Mouse (Mus musculus) thymus, postnatal 25 days (tissue): ENCODE measurements at regions not wholly inside any gene's neighbourhood (a gene's known extent, or its start where the extent isn't known, plus 50 kb on each side); places are given as distances from the start of the nearest gene placed in this dataset.

Experiments
- DNase-seq: peaks from one replicate; pipeline ENCODE4 v3.0.0; 2022

- no peak for DNase-seq
Measured at GRCm38 (mm10) chr3:105130228-105130627, 63.6 kb downstream of the 4930564D02Rik start.

GRCm38 (mm10) chr3:105131053-105131452 lies 64.4 kb downstream of the 4930564D02Rik start:
- DNase-seq = no peak

- DNase-seq = peak; percentile 70
Measured at GRCm38 (mm10) chr3:105133011-105133410, 66.4 kb downstream of the 4930564D02Rik start.

- no peak for DNase-seq
Measured at GRCm38 (mm10) chr3:105141170-105141971, 74.7 kb downstream of the 4930564D02Rik start.

GRCm38 (mm10) chr3:105142631-105143030 lies 76.0 kb downstream of the 4930564D02Rik start:
- no peak for DNase-seq

- DNase-seq = peak; percentile 51
Measured at GRCm38 (mm10) chr3:105151475-105152157, 85.0 kb downstream of the 4930564D02Rik start.

GRCm38 (mm10) chr3:105152158-105152541 lies 85.5 kb downstream of the 4930564D02Rik start:
- no peak for DNase-seq

- no peak for DNase-seq
Measured at GRCm38 (mm10) chr3:105158376-105158775, 91.7 kb downstream of the 4930564D02Rik start.

GRCm38 (mm10) chr3:105165355-105165754 lies 98.7 kb downstream of the 4930564D02Rik start:
- DNase-seq = peak; percentile 75

- DNase-seq = no peak
Measured at GRCm38 (mm10) chr3:105169117-105169516, 102.5 kb downstream of the 4930564D02Rik start.

GRCm38 (mm10) chr3:105171527-105171926 lies 104.9 kb downstream of the 4930564D02Rik start:
- no peak for DNase-seq

GRCm38 (mm10) chr3:105172054-105172453 lies 105.4 kb downstream of the 4930564D02Rik start:
- no peak for DNase-seq

GRCm38 (mm10) chr3:105191303-105191702 lies 124.7 kb downstream of the 4930564D02Rik start:
- DNase-seq = no peak

GRCm38 (mm10) chr3:105191830-105192229 lies 125.2 kb downstream of the 4930564D02Rik start:
- no peak for DNase-seq

GRCm38 (mm10) chr3:105200735-105201134 lies 134.1 kb downstream of the 4930564D02Rik start:
- DNase-seq = no peak

- no peak for DNase-seq
Measured at GRCm38 (mm10) chr3:105209164-105209563, 142.5 kb downstream of the 4930564D02Rik start.

- DNase-seq = no peak
Measured at GRCm38 (mm10) chr3:105211023-105211422, 144.4 kb downstream of the 4930564D02Rik start.

- no peak for DNase-seq
Measured at GRCm38 (mm10) chr3:105211726-105212125, 145.1 kb downstream of the 4930564D02Rik start.

- no peak for DNase-seq
Measured at GRCm38 (mm10) chr3:105214867-105215266, 148.2 kb downstream of the 4930564D02Rik start.

- no peak for DNase-seq
Measured at GRCm38 (mm10) chr3:105215729-105216128, 149.1 kb downstream of the 4930564D02Rik start.

- no peak for DNase-seq
Measured at GRCm38 (mm10) chr3:105219630-105220029, 153.0 kb downstream of the 4930564D02Rik start.

- DNase-seq = no peak
Measured at GRCm38 (mm10) chr3:105220641-105221040, 154.0 kb downstream of the 4930564D02Rik start.

GRCm38 (mm10) chr3:105222925-105223324 lies 156.3 kb downstream of the 4930564D02Rik start:
- no peak for DNase-seq

GRCm38 (mm10) chr3:105223671-105224070 lies 157.0 kb downstream of the 4930564D02Rik start:
- no peak for DNase-seq
